Mouse (Mus musculus) lung, adult 2 months (tissue): ENCODE results near the gene Shox2.
A peak's percentile ranks its signal among the peaks of the same experiment; 100 is the strongest.

ENCODE experiments used
- CTCF ChIP-seq: fragments of 200-500 bp; IDR thresholded peaks from 2 replicates; pipeline ENCODE4 v1.5.1; 2011; ENCODE audit warnings: mild to moderate bottlenecking, low read length, control low read depth; ENCODE audit not compliant: insufficient read depth
- POLR2A ChIP-seq: fragments of 200-500 bp; IDR thresholded peaks from 2 replicates; pipeline ENCODE4 v1.6.1; 2011; ENCODE audit warnings: low read depth, mild to moderate bottlenecking, control low read depth, low read length, borderline replicate concordance; ENCODE audit errors: extremely low read depth

- TF ChIP-seq POLR2A (peak; percentile 49; the same call in 1 of the 2 replicates), CTCF (no peak)
Measured at GRCm38 (mm10) chr3:66985539-66986286, 4.1 kb upstream of the Shox2 start.
